ENCODE assay signal across 26 mouse cellular contexts in the genomic region with DNA sequence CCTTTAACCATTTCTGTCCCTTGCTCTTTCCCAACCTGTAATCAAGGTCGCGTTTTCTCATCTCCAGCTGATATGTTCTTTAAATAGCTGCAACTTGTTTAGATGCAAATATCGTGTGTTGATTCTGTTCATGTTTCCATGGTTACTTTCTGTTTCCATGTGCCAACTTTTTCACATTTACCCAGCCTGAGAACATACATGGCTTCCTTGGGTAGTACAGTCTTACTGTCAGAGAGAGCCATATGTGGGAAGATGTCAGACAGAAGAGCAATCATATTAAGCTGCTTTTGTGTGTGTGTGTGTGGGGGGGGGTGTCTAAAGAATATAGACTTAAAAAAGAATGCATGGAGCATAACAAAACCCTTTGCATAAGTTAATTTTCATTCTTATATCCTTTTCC.
"Had no signal": no experiment of that assay in that cellular context is flagged by ENCODE, and none has a peak within 500 bp of the region (broad histone marks: within the 10 kb centered on the region; RNA-seq: fewer than 3 reads in every experiment).

No protein-coding gene starts in this region.

- ATAC-seq: hindbrain, postnatal 0 days; liver, embryonic 12.5 days had no signal

- H3K36me3 ChIP-seq: heart, embryonic 13.5 days; heart, embryonic 15.5 days; hindbrain, embryonic 13.5 days; hindbrain, embryonic 15.5 days; kidney, embryonic 15.5 days; limb, embryonic 13.5 days; limb, embryonic 15.5 days; liver, embryonic 12.5 days had no signal

- H3K4me1 ChIP-seq: hindbrain, embryonic 15.5 days; limb, embryonic 15.5 days; liver, embryonic 12.5 days had no signal

- H3K9me3 ChIP-seq: heart, embryonic 13.5 days; heart, embryonic 15.5 days; hindbrain, embryonic 13.5 days; hindbrain, embryonic 15.5 days; kidney, embryonic 15.5 days; limb, embryonic 13.5 days; limb, embryonic 15.5 days had no signal

- H3K9ac ChIP-seq: heart, embryonic 13.5 days; heart, embryonic 15.5 days; hindbrain, embryonic 13.5 days; hindbrain, embryonic 15.5 days; kidney, embryonic 15.5 days; limb, embryonic 13.5 days; limb, embryonic 15.5 days; liver, embryonic 12.5 days; liver, embryonic 14.5 days had no signal

- H3K27ac ChIP-seq: gastrocnemius, adult 2 months; heart, adult 2 months; heart, embryonic 13.5 days; heart, embryonic 15.5 days; hindbrain, embryonic 13.5 days; hindbrain, embryonic 15.5 days; hindbrain, postnatal 0 days; kidney, embryonic 15.5 days; kidney, postnatal 0 days; limb, embryonic 13.5 days; limb, embryonic 15.5 days; liver, embryonic 12.5 days; liver, embryonic 14.5 days had no signal

- H3K4me3 ChIP-seq: gastrocnemius, adult 2 months; heart, adult 2 months; heart, embryonic 13.5 days; heart, embryonic 15.5 days; hindbrain, embryonic 13.5 days; hindbrain, embryonic 15.5 days; kidney, embryonic 15.5 days; limb, embryonic 13.5 days; limb, embryonic 15.5 days; liver, embryonic 12.5 days had no signal

- H3K27me3 ChIP-seq: heart, embryonic 13.5 days; heart, embryonic 15.5 days; hindbrain, embryonic 13.5 days; hindbrain, embryonic 15.5 days; kidney, embryonic 15.5 days; limb, embryonic 15.5 days; liver, embryonic 12.5 days had no signal

- DNase-seq: gastrocnemius, adult 2 months; gastrocnemius, postnatal 10 days; gastrocnemius, postnatal 25 days; heart, adult 2 months; heart, postnatal 14 days; heart, postnatal 36 days; kidney, adult 11 months; kidney, adult 2 months; kidney, adult 9 months; kidney, postnatal 14 days; kidney, postnatal 36 days; layer of hippocampus, adult 9-11 months; layer of hippocampus, postnatal 36 days; left cerebral cortex, postnatal 4 days had no signal

- H3K4me2 ChIP-seq: heart, embryonic 11.5 days; heart, embryonic 13.5 days; heart, embryonic 15.5 days; hindbrain, embryonic 13.5 days; hindbrain, embryonic 15.5 days; kidney, embryonic 15.5 days; limb, embryonic 13.5 days; limb, embryonic 15.5 days; liver, embryonic 12.5 days had no signal
